Mouse (Mus musculus): ENCODE data around the gene Mt2.

The Mt2 gene

DNA sequence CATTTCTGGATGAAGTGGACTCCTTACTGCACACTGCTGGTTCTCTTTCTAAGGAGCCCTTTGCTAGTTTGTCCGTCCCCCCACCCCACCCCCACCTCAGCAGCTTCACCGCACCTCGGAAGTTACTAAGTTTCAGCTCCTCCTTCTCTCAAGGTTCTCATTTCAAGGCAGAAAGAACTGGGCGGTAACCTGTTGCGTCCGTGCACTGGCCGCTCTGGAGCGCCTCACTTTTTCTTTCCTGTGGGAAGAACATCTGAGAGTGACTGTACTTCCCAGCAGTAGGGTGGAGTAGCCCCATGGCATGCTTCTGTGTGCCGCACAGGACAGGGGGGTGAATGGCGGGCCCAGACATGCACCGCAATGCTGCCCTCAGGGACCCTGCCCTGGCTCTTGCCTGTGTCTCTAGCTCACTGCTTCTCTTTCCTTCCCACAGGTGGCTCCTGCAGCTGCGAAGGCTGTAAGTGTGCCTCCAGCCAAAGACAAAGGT, 11.9 kb downstream of the Mt2 start:
- TF ChIP-seq GATA4 (IDR thresholded peaks at IDR 0.05; ENCODE audit: insufficient replicate concordance, low read length) = no peak

DNA sequence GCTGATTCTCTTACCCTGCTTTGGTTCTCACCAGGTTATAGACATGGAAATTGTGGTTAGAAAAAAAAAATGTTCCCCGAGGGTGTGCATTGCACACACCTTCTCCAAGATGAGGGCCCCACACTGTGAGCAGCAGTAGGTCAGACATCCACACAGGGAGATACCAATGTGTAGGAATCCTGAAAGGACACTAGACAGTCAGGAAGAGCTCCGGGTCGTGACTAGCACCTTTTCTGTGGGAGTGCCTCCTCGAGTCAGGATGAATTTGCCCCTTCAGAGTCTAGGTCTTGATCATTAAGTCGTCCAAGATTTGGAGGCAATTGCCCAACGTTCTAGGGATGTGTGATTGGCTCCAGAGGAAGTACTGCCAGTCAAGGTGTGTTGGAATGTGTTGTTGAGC, 13.3 kb downstream of the Mt2 start:
- no peak for TF ChIP-seq GATA4 (IDR thresholded peaks at IDR 0.05; ENCODE audit: insufficient replicate concordance, low read length)

DNA sequence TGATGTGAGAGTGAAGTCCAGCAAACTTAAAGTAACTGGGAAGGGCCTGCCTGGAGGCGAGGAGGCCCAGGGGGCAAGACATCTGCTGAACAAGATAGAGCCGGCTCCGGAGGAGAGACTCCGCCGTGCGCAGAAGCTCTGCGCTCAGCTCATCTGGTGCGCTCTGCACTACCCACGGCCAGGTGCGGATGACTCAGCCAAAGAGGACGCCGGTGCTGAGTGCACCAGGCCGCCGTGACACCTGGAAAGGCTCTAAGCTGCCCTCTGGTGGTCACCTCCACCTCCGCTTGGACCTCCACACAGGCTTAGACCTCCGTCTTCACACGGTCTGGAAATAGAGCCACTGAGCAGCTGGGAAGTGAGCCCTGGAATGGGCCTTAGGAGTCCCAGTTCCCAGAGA, 14.1 kb downstream of the Mt2 start:
- TF ChIP-seq GATA4 (IDR thresholded peaks at IDR 0.05; ENCODE audit: insufficient replicate concordance, low read length) = no peak

DNA sequence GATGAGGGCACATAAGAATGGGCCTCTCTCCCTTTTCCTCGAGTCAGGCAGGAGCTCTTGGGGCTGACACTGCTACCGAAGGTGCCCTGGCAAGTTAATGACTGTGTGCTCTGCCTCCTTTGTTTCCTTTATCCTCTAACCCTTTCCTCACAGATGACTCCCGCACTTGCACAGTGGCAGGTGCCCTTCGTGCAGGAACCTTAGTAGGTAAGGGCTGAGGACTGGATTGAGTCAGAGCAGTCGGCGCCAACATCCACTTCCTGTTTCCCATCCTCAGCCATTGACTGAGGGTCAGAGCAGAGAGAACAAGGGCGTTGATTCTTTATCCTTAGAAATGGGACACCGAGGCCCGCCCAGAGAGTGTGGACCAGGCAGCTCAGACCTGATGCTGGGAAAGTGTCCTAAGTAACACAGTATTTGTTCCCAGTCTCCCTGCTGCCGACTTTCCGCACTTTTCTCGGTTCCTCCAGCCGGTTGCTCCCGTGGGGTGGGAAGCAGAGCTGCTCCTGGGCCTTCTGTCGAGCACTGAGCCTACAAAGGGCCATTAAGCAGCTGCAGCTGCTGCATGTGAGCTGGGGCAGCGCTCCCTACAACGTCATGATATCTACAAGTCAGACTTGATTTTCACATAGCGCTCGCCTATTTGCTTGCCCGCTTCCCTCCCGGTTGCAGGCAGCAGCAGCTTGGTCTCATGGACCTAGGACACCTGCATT, 15.0 kb downstream of the Mt2 start:
- no peak for TF ChIP-seq GATA4 (IDR thresholded peaks at IDR 0.05; ENCODE audit: insufficient replicate concordance, low read length)

DNA sequence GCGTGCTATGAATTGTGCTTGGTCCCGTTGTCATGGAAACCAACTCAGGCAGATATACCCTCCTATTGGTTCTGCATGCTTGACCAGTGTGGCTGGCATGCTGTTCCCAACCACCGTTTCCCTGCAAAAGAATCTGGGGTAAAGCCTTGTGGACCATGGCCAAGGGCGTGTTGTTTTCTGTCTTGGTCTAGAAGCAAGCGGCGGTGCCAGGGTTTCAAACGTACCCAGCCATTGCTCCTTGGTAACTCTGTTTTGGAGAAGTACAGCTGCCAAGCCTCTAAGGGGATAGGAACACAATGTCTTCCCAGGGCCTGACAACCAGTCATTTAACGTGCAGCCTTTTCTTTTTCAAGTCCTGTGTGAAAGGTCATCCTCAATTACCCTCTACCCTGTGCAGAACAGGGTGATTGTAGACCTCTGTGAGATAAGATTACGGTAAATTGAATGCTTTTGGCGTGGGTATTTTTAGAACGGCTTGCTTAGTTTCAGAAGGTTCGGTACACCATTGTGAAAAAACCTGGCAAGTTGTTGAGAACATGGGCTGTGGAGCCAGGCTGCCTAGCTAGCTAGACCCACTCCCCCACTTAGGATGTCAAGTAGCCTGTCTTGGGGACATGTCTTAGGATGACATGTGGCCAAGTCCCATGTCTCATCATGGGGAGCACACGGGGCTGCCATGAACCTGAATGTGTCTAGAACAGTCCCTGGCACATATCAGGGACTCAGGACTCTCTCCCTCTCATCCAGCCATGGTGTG, 17.0 kb downstream of the Mt2 start:
- no peak for TF ChIP-seq GATA4 (IDR thresholded peaks at IDR 0.05; ENCODE audit: insufficient replicate concordance, low read length)

DNA sequence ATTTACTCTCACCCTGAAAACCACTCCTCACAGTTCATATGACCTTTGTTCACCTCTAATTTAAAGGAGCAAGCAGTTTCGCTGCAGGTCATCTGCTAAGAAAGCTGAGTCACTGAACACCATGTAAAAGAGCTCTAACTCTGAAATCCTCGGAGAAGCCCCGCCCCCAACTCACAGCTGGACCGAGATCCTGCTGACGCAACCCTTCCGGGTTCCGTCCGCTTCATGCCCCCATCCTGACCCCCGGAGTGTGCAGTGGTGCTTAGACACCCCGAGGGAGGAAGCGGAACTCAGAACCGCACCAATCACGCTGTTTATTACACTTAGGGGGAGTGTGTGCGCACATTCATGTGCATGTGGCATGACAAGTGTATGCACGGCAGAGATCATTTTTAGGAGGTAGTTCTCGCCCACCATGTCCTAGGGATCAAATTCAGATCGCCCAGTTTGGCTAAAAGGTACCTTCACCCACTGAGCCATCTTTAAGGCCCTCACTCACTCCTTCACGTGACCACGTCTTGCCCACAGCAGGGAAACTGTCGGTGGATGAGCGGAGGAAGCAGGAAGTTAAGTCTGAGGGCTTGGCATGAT, 18.7 kb downstream of the Mt2 start:
- TF ChIP-seq GATA4 (IDR thresholded peaks at IDR 0.05; ENCODE audit: insufficient replicate concordance, low read length) = no peak

DNA sequence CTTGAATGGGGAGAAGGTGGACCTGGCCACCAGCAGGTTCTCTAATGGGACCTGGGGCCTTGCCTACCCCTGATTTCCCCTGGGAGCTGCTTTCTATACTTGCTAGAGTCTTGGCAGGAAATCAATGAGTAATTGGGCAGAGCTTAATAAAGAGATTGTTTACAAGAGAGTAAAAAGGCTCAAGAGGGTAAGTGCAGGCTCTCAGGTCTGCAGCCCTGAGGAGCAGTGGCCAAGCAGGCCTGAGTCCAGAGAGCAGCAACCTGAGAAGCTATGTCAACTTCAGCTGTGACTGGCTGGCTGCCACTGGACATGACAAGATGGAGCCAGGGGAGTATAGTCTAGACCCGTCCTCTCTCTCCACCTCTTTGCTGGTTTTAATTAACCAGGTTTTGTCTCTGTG, 20.5 kb downstream of the Mt2 start:
- TF ChIP-seq GATA4 (IDR thresholded peaks at IDR 0.05; ENCODE audit: insufficient replicate concordance, low read length) = no peak

DNA sequence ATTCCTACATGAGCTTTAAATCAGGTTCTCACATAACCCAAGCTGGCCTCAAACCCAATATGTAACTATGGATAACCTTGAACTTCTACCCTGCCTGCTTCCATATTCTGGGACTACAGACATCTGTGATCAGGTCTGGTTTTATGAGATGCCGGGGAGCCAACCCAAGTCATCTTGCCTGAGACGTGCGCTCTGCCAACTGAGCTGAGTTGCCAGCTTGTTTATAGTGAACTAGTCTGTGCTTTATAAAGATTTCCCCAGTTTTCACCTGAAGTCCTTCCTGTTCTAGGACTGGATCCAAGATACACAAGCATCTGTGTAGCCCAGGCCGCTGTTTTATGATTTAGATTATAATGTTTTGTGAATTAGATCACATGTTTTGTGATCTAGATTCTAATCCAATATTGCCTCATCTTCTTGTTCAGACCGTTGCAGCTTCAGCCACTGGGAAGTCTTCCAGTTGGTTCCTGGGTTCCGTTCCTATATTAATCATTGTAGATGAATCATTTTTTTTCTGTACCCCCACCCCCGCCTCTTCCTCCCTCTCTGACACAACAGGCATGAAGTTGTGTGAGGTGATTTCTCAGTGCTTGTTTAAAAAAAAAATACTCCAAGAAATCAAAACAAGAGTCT, 22.2 kb downstream of the Mt2 start:
- no peak for TF ChIP-seq GATA4 (IDR thresholded peaks at IDR 0.05; ENCODE audit: insufficient replicate concordance, low read length)

DNA sequence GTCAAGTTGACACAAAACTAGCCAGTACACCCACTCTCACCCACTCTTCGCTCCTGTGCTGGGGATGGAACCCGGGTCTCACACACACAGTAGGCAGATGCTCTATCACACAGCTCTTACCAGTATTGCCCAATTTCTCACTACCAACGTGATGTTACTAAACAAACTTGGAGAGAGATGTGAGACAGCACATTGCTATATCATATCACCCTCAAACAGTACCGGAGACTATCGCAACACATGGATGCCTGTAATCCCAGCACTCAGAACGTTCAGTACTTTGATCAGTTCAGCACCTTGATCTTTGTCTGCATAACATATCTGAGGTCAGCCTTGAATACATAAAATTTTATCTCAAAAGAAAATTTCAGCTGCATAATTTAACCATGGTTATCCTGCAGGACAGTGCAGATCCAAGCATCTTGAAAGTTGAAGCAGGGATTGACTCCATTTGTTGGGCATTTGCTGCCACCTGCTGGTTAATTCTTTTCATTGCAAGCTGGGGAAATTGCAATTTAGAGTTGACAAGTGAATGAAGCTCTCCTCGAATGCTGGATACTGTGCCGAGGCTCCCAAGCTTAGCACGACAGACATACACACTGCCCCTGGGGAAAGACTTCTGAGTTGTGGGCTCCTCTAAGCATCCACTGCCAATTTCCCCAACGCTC, 26.9 kb downstream of the Mt2 start:
- TF ChIP-seq GATA4 (IDR thresholded peaks at IDR 0.05; ENCODE audit: insufficient replicate concordance, low read length) = no peak

DNA sequence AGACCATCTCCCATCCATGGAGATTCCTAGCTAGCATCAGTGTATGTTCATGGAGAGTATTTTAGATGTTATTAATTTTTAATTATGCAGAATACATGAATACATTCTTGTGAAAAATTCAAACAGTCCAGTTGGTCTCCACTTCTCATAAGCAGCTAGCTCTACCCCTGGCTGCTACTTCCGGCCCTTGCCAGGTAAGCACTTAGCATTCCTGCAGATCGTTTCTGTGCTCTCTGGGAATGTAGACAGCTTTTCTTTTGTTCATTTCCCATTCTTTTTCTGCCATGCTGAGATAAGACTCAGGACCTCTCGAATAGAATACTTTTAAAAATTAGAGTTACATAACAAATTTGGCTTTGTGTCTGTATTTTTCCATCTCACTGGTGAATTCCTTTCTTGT, 31.6 kb downstream of the Mt2 start:
- TF ChIP-seq GATA4 (IDR thresholded peaks at IDR 0.05; ENCODE audit: insufficient replicate concordance, low read length) = no peak

DNA sequence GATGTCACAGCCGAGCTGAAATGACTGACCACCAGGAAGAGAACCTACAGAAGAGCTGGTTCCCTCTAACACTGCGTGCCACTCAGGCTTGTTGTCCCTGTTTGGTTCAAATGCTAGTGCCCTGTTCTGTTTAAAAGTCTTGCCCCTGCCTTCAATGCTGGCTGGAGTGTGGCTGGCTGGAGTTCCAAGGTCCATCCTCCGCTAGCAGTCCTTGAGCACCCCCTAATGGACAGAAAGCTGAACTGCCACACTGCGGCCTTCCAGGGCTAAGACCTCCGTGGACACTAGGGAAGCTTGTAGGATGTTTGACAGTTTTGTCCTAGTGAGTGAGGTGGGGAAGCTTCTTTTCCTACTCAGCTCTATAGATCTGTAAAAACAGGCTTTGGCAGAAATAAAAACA, 33.3 kb downstream of the Mt2 start:
- TF ChIP-seq GATA4 (IDR thresholded peaks at IDR 0.05; ENCODE audit: insufficient replicate concordance, low read length) = no peak

DNA sequence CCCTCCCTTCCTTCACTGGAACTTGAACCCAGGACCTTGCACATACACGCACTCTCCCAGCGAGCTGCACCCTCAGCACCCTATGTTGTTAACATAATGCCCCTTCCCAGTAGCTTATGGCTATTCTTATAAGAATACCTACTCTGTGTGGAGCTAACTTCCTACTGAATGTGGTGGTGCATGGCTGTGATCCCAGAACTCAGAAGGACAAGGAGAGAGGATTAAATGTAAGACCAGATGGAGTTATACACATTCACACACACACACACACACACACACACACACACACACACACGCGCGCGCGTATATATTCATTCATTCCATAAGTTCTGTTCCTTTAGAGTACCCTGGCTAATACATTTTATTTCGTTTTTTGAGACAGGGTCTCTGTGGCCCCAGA, 33.8 kb downstream of the Mt2 start:
- no peak for TF ChIP-seq GATA4 (IDR thresholded peaks at IDR 0.05; ENCODE audit: insufficient replicate concordance, low read length)

DNA sequence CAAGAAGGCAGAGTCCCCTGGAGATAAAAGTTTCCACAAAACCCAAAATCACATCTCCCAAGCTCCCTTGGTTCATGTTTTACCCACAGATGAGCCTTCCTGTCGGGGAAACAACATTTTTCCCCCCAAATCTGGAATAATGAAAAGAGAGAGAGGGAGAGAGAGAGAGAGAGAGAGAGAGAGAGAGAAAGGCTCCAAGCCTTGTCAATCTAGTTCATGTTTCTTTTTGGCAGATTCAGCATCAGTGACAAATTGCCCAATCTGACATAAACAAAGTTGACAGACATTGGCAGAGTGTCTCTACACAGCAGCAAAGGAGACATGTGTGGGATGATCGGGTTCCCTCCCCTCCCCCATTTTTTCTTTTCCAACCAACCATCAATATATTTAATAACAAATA, 35.0 kb downstream of the Mt2 start:
- no peak for TF ChIP-seq GATA4 (IDR thresholded peaks at IDR 0.05; ENCODE audit: insufficient replicate concordance, low read length)

DNA sequence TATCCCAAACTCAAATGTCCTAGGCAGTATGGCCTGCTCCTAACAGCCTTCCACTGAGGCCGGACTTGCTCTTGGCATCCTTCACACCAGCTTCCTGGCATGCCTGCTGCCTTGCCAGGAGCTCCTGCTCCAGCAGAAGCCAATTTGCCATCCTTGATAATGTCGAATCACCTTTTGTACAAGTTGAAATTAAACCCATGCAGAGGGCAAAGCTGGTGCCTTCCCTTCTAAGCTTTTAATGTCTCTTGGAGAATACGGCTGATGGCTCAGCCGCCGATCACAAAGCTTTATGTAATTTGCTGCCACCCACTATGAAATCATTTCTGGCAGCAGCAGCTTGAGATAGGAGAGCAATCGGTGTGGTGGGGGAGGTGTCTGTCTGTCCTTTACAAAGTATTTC, 37.2 kb downstream of the Mt2 start:
- no peak for TF ChIP-seq GATA4 (IDR thresholded peaks at IDR 0.05; ENCODE audit: insufficient replicate concordance, low read length)

DNA sequence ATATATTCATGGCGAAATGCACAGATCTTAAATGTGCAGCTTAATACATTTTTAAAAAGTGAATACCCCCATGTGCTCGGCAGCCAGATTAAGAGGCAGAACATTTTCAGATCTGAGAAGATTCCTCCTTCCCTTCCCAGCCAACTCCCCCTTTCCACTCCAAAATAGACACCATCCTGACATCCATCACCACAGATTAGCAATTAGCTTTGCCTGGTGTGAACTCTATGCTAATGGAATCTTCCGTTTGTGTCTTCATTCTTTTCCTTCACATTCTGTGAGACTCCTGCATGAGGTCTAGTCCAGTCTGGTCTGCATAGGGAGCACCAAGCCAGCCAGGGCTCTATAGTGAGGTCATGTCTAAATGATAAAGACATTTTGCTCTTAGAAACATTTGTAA, 37.8 kb downstream of the Mt2 start:
- TF ChIP-seq GATA4 (IDR thresholded peaks at IDR 0.05; ENCODE audit: insufficient replicate concordance, low read length) = no peak
